Mouse (Mus musculus) midbrain, embryonic 16.5 days (tissue): ENCODE measurements around the gene Lbh. TPM values are rescaled to one million over a fixed set of nuclear protein-coding genes. Genes with fewer than 3 reads are reported as not detected.

Source experiments
- ATAC-seq: fragments of 200-750 bp; cut with Nextera tagmentation; 2 replicates; pipeline ENCODE4 v1.8.0; 2017; ENCODE audit warnings: moderate TSS enrichment
- H3K27ac ChIP-seq: fragments of 300-500 bp; sonication (generic); 2 replicates; pipeline ENCODE4 v1.5.1; 2014; ENCODE audit warnings: mild to moderate bottlenecking, low read length, mixed read lengths
- H3K27me3 ChIP-seq: fragments of 300-500 bp; sonication (generic); 2 replicates; pipeline ENCODE4 v1.6.1; 2014; ENCODE audit warnings: low read depth, low read length, mixed read lengths; ENCODE audit not compliant: control insufficient read depth, insufficient read depth
- H3K36me3 ChIP-seq: fragments of 300-500 bp; sonication (generic); 2 replicates; pipeline ENCODE4 v1.6.1; 2014; ENCODE audit warnings: mild to moderate bottlenecking, low read length, moderate library complexity, mixed read lengths; ENCODE audit not compliant: control insufficient read depth, insufficient read depth
- H3K4me1 ChIP-seq: fragments of 300-500 bp; sonication (generic); 2 replicates; pipeline ENCODE4 v1.6.1; 2014; ENCODE audit warnings: mild to moderate bottlenecking, low read length, mixed read lengths; ENCODE audit not compliant: control insufficient read depth, insufficient read depth
- H3K4me2 ChIP-seq: fragments of 300-500 bp; sonication (generic); 2 replicates; pipeline ENCODE4 v1.6.1; 2014; ENCODE audit warnings: mild to moderate bottlenecking, low read length, mixed read lengths
- H3K4me3 ChIP-seq: fragments of 300-500 bp; sonication (generic); 2 replicates; pipeline ENCODE4 v1.5.1; 2014; ENCODE audit warnings: low read depth, mild to moderate bottlenecking, low read length, moderate library complexity, mixed read lengths
- H3K9ac ChIP-seq: fragments of 300-500 bp; sonication (generic); 2 replicates; pipeline ENCODE4 v1.6.1; 2014; ENCODE audit warnings: low read depth, low read length, mixed read lengths
- H3K9me3 ChIP-seq: fragments of 300-500 bp; sonication (generic); replicated peaks from 2 replicates; pipeline ENCODE4 v1.6.1; 2014; ENCODE audit warnings: mild to moderate bottlenecking, low read length, mixed read lengths; ENCODE audit not compliant: control insufficient read depth, poor library complexity, severe bottlenecking
- whole genome bisulfite sequencing: fragments of 180-500 bp; shearing (Covaris S2); extraction: QIAGEN DNeasy Blood & Tissue Kit; methylation state at CpG from one replicate; pipeline ENCODE4 v1.1.7; 2014; 5-methylcytosine and 5-hydroxymethylcytosine counted together
- polyA plus RNA-seq: library from polyadenylated mRNA; unstranded; fragments of >200 nt; fragmentation: Nextera tagmentation; extraction: Ambion mirVana; gene quantifications from 2 replicates; pipeline ENCODE4 v1.2.1, GENCODE M21; 2015

Lbh gene
- polyA plus RNA-seq, 1 experiment from 2014 or later = 4.0 TPM

DNA sequence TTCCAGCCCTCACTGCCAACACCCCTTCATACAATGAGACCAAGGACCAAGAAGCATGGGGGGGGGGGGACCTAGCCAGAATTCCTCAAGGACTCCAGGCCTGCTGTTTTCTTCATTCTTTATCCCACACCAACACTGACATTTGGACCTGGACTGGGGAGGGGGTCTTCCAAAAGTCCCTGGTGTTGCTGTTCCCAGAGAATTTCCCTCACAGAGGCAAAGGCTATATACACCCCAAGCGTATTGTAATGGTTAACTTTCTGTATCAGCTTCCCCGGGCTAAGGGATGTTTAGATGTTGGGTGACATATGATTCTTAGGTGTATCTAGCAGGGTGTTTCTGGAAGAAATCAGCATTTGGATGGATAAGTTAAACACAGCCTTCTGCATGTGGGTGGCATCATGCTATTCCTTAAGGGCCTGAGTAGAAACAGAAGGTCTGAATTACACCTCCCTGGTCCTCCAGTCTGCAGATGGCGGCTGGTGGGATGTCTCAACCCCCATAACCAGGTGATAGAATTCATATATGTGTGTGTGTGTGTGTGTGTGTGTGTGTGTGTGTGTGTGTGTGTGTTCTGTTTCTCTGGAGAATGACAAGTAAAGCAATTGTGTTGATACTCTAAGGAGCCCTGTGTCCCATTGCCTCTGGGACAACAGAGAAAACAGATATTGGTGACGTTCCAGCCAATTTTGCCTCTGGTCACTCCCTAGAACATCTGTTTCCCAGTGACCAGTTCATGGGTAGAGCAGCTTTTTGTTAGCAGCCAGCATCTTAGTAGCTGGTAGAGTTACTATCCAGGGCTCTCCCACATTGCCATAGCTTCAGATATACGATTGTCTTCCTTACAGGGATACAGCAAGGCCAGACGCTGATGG, 35.9 kb downstream of the Lbh start:
- H3K27ac ChIP-seq = no peak overlapping the region
- H3K27me3 ChIP-seq = no peaks in the 10 kb centered on the region
- no peak overlapping the region for H3K4me3 ChIP-seq
- H3K9ac ChIP-seq = no peak overlapping the region
- WGBS = 94% methylated on average over 6 of the region's 6 CpGs
- ATAC-seq = no peak
- no peaks in the 10 kb centered on the region for H3K9me3 ChIP-seq
- H3K4me1 ChIP-seq = no peaks in the 10 kb centered on the region; the same call in 1 of the 2 replicates
- H3K36me3 ChIP-seq = no peaks in the 10 kb centered on the region
- no peak overlapping the region for H3K4me2 ChIP-seq

DNA sequence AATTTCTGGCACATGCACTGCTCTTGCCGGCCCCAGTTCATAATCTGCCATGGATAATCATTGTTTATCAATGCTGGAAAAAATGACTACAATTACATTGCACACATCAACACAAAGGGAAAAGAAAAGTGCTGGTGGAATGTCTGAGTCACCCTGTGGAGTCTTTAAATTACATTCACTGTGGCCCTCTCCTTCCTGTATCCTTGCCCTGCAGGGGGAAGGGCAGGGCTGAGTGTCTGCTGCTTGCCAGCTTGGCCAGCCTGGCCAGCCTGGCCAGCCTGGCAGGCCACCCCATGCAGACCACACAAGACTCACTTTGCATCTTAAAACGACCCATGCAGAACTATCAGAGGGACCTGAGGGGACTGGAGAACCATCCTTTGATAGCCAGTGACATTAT, 37.4 kb downstream of the Lbh start:
- Histone ChIP-seq H3K4me2 (no peak overlapping the region), H3K9me3 (no peaks in the 10 kb centered on the region), H3K36me3 (no peaks in the 10 kb centered on the region), H3K9ac (no peak overlapping the region), H3K27ac (no peak overlapping the region), H3K4me1 (no peaks in the 10 kb centered on the region; the same call in 1 of the 2 replicates), H3K4me3 (no peak overlapping the region), H3K27me3 (no peaks in the 10 kb centered on the region)
- ATAC-seq = no peak
- 44% methylated on average over 2 of the region's 2 CpGs for WGBS

DNA sequence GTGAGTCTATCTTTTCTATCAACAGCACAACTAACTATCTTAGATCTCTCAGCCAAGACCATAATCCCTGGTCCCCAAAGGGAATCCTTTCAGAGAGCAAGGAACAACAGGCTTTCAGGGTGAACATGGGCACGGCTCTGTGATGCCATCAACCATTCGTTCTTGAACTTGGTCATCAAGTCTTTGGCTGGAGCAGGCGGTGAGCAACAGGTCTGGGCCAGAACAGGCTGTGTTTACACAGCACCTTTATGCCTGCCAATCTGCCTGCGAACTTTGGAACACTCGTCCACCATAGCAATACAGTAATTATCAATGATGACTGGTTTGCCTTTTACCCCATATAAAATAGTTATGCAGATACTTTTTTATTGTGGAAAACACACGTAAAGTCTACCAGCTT, 38.9 kb downstream of the Lbh start:
- no peaks in the 10 kb centered on the region; the same call in 1 of the 2 replicates for H3K4me1 ChIP-seq

DNA sequence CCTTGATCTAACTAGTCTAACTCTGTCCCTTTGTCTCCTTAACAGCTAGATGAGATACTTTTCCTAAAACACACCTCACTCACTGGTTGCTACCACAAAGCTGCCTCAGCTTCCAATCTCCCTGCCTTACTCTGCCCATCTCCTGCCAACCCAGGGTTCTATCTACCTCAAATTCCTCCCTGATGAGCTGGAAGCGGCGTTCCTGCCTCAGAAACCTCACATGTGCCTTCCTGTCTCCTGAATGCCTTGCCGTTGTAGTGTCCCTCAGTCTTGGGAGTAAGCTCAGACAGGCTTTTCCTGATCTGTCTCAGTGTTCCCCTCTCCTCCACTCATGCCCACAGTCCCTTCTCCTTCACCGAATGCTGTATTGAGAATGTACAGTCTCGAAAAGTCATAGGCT, 40.8 kb downstream of the Lbh start:
- no peak for ATAC-seq
- 90% methylated on average over 5 of the region's 5 CpGs for WGBS
- H3K36me3 ChIP-seq = no peaks in the 10 kb centered on the region
- H3K27me3 ChIP-seq = no peaks in the 10 kb centered on the region
- H3K4me1 ChIP-seq = no peaks in the 10 kb centered on the region
- no peak overlapping the region for H3K4me3 ChIP-seq
- H3K4me2 ChIP-seq = no peak overlapping the region
- H3K27ac ChIP-seq = no peak overlapping the region
- no peaks in the 10 kb centered on the region for H3K9me3 ChIP-seq
- no peak overlapping the region for H3K9ac ChIP-seq

More for the DNA sequence above, 38.9 kb downstream of the Lbh start:
- WGBS = 90% methylated on average over 6 of the region's 6 CpGs
- no peak overlapping the region for H3K4me3 ChIP-seq
- H3K27me3 ChIP-seq = no peaks in the 10 kb centered on the region
- no peaks in the 10 kb centered on the region for H3K36me3 ChIP-seq
- H3K4me2 ChIP-seq = no peak overlapping the region
- no peak for ATAC-seq
- no peak overlapping the region for H3K9ac ChIP-seq
- no peaks in the 10 kb centered on the region for H3K9me3 ChIP-seq
- H3K27ac ChIP-seq = no peak overlapping the region

DNA sequence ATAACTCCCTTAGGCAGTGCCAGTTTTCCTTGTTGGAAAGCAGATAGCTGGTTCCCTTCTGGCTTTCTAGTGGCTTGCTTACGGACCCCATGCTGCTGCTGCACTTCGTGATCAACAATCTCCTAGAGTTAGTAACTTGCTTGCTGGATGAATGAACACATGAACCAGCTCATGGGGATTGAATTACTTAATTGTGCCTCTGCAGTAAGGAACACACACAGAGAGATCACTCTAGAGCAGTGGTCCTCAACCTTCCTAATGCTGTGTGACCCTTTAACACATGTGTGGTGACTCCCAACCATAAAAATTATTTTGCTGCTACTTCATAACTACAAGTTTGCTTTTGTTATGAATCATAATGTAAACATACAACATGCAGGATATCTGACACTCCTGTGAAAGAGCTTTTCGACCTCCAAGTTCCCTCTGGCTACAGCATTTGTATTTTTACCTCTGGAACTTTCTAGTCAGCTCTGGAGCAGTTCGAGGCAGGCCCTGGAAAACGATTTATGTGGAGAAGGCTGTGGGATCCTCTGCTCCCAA, 41.5 kb downstream of the Lbh start:
- no peak overlapping the region for H3K4me2 ChIP-seq
- H3K27ac ChIP-seq = no peak overlapping the region
- H3K9me3 ChIP-seq = no peaks in the 10 kb centered on the region
- ATAC-seq = no peak
- WGBS = 70% methylated on average over 5 of the region's 5 CpGs
- H3K4me1 ChIP-seq = no peaks in the 10 kb centered on the region
- H3K9ac ChIP-seq = no peak overlapping the region
- H3K4me3 ChIP-seq = no peak overlapping the region
- no peaks in the 10 kb centered on the region for H3K36me3 ChIP-seq
- no peaks in the 10 kb centered on the region for H3K27me3 ChIP-seq

DNA sequence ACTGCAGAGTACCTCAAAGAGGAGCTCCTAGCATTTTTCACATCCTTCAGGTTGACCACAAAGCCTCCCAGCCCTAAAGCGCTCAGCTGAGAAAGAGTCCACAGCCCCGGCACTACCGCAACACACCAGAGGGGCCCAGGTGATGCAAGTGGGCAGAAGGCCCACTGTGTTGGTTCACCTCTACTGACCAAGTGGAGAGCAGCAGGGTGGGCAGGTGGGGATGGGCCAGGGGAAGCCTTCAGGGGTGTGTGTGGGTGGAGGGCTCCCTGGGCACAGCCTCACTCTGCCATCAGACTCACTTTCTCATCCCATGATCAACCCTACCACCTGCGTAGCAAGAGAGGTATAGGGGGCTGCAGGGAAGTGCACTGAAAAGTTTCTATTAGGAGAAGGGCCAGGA, 42.1 kb downstream of the Lbh start:
- Histone ChIP-seq H3K4me2 (no peak overlapping the region), H3K36me3 (no peaks in the 10 kb centered on the region), H3K9ac (no peak overlapping the region), H3K4me3 (no peak overlapping the region), H3K27ac (no peak overlapping the region), H3K9me3 (no peaks in the 10 kb centered on the region), H3K4me1 (no peaks in the 10 kb centered on the region), H3K27me3 (no peaks in the 10 kb centered on the region)
- no peak for ATAC-seq
- 94% methylated on average over 4 of the region's 4 CpGs for WGBS

DNA sequence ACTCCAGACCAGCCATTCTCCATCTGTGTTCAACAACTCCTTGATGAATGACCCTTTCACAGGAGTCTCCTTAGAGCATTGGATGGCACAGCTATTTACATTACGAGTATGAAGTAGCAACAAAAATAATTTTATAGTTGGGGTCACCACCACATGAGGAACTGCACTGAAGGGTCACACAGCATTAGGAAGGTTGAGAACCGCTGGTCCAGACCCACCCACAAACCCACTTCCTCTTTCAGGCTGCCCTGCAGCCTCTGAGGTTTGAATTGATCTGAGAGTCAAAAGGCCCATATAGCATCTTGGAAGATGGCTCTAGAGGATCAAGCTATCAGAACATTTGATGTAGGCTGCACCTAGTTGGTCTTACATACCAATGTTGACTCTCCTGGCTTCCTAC, 42.8 kb downstream of the Lbh start:
- Histone ChIP-seq H3K27ac (no peak overlapping the region), H3K4me1 (no peaks in the 10 kb centered on the region), H3K36me3 (no peaks in the 10 kb centered on the region), H3K9ac (no peak overlapping the region), H3K4me2 (no peak overlapping the region), H3K9me3 (no peaks in the 10 kb centered on the region), H3K27me3 (no peaks in the 10 kb centered on the region), H3K4me3 (no peak overlapping the region)
- ATAC-seq = no peak
- 86% methylated on average over 2 of the region's 2 CpGs for WGBS

DNA sequence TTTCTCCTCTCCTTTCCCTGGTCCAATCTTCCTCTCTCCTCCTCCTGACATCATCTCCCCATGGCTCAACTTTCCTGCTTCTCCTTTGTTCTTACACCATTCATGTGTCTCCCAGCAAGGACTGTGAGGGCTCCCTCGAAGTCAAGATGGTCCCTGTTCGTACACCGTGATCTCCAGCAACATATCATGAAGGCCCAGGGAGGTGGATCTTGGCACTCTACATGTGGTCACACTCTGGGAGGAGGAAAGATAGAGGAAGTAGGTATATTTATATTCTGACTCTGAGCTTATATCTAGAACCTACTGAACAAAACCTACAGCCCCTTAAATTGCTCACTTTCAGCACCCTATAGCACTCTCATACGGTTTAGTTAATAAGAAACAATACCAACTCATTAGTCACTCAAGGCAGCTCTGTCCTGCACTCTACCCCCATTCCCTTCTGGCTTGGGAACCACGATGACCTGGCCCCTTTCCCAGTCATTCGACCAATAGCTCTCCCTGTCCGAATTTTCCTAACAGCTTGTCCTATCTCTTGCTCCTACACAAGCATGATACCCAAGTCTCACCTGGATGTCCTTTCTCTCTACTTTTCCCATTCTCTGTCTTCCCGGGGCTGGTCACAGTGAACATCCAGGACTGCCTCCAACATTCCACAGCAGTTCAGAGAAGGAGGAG, 44.0 kb downstream of the Lbh start:
- 87% methylated on average over 8 of the region's 8 CpGs for WGBS
- no peak overlapping the region for H3K9ac ChIP-seq
- no peaks in the 10 kb centered on the region for H3K4me1 ChIP-seq
- no peaks in the 10 kb centered on the region for H3K36me3 ChIP-seq
- no peak for ATAC-seq
- no peaks in the 10 kb centered on the region for H3K27me3 ChIP-seq
- H3K9me3 ChIP-seq = no peaks in the 10 kb centered on the region
- no peak overlapping the region for H3K4me3 ChIP-seq
- no peak overlapping the region for H3K27ac ChIP-seq
- no peak overlapping the region for H3K4me2 ChIP-seq

DNA sequence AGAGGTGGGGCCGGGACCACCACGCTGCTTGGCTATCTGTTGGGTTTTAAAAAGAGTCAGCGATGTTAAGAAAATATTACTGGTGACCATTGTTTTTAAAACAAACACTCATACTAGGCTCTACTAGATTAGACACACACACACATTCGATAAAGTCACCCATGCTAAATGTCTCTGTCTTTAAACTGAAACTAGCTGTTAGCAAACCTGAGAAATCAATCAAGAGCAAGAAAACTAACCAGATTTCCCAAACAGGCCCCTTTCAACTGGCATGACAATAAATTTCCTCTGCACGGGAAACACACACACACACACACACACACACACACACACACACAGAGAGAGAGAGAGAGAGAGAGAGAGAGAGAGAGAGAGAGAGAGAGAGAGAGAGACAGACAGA, 47.6 kb downstream of the Lbh start:
- Histone ChIP-seq H3K4me3 (no peak overlapping the region), H3K27me3 (no peaks in the 10 kb centered on the region), H3K4me1 (no peaks in the 10 kb centered on the region), H3K27ac (no peak overlapping the region), H3K9ac (no peak overlapping the region), H3K36me3 (no peaks in the 10 kb centered on the region), H3K4me2 (no peak overlapping the region), H3K9me3 (no peaks in the 10 kb centered on the region)
- no peak for ATAC-seq
- 84% methylated on average over 5 of the region's 5 CpGs for WGBS
